In the genomic region with DNA sequence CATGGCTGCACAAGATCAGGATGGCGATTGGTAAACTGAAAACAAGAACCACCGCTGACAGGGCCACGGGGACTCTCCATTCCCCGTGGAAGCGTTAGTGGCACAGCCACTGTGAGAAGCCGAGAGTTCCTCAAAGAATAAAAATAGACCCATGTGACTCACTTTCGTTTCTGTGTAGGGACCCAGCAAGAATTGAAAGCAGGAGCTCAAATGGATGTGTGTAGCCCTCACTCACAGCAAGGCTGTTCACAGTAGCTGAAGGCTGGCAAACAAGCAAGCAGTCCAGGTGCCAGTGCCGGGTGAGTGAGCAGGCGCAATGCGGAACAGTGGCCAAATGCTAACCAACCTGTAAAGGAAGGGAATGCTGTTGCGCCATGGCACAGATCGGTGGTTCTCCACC, we compare ENCODE assay signal across 8 mouse cellular contexts. TPM values are rescaled to one million over a fixed set of nuclear protein-coding genes. Genes with fewer than 3 reads are reported as not detected.
A peak's percentile ranks its signal among the peaks of the same experiment; 100 is the strongest.
DNase-seq lines count a peak whose midpoint lies in the region; ATAC-seq lines count a peak whose summit lies in the region.

No protein-coding gene starts in this region.

- H3K36me3 ChIP-seq in lung, embryonic 15.5 days, result no peaks in the 10 kb centered on the region

- 80% methylated on average over 12 of the region's 12 CpGs for WGBS in lung, embryonic 15.5 days

- ATAC-seq in lung, embryonic 15.5 days (ENCODE audit: borderline replicate concordance, extremely low read depth, low FRiP score, low TSS enrichment), result no peak
- ATAC-seq in neutrophil, adult 5-6 weeks (ENCODE audit: extremely low read depth, insufficient number of reproducible peaks, low FRiP score, poor library complexity, severe bottlenecking), result peak; percentile 59

- H3K4me1 ChIP-seq in lung, embryonic 15.5 days, result peaks cover 31% of the 10 kb centered on the region

- no peak for DNase-seq in lung, postnatal 4 days
- DNase-seq in cerebellum, postnatal 14 days, result peak; percentile 79 to 81
- DNase-seq in kidney, postnatal 4 days, result peak; percentile 53 to 76
- no peak for DNase-seq in adrenal gland, adult 2 months
- no peak for DNase-seq in ovary, postnatal 14 days (ENCODE audit: low spot score)
- no peak for DNase-seq in testis, postnatal 10 days (ENCODE audit: low spot score)

- no peaks in the 10 kb centered on the region for H3K9me3 ChIP-seq in lung, embryonic 15.5 days

- no peak overlapping the region for H3K9ac ChIP-seq in lung, embryonic 15.5 days

- no peak overlapping the region for H3K4me3 ChIP-seq in lung, embryonic 15.5 days

- H3K27me3 ChIP-seq in lung, embryonic 15.5 days, result no peaks in the 10 kb centered on the region; the same call in 1 of the 2 replicates

- H3K27ac ChIP-seq in lung, embryonic 15.5 days, result peak overlapping the region; percentile 71

- no peak overlapping the region for H3K4me2 ChIP-seq in lung, embryonic 15.5 days

RNA-seq across cellular contexts. Expression of a gene that starts 36.4 kb away (rescaled TPM):
- 8.4 and 8.5 TPM in 2 replicates for polyA plus RNA-seq in lung, embryonic 15.5 days (2015; fragmentation: Nextera tagmentation; extraction: Ambion mirVana)
- 128 and 134 TPM in 2 replicates for total RNA-seq in neutrophil, adult 5-6 weeks (2017)
- total RNA-seq in adrenal gland, adult 2 months (2021), result 10 to 100 TPM; 14.9 to 16.4 TPM
- polyA plus RNA-seq in adrenal gland, adult 2 months (2012; rRNA removed), result 22.8 and 32.0 TPM in 2 replicates

Comparison
In these comparisons a context has a peak if more than half of its experiments do, and no peak if none do; other contexts are left out.
1. DNase-seq: peak in cerebellum, postnatal 14 days (2 of 2) and kidney, postnatal 4 days (2 of 2); none in lung, postnatal 4 days (0 of 2), adrenal gland, adult 2 months (single experiment), ovary, postnatal 14 days (single experiment) and testis, postnatal 10 days (single experiment).